Mouse (Mus musculus) kidney, postnatal 0 days (tissue): ENCODE data around the gene Epas1. TPM values are rescaled to one million over a fixed set of nuclear protein-coding genes. Genes with fewer than 3 reads are reported as not detected.

Experiments
- ATAC-seq: fragments of 200-750 bp; cut with Nextera tagmentation; replicated peaks from 2 replicates; pipeline ENCODE4 v1.8.0; 2017; ENCODE audit warnings: low read depth, moderate number of reproducible peaks, moderate TSS enrichment, moderate library complexity; ENCODE audit not compliant: low FRiP score
- DNase-seq: peaks from one replicate; pipeline ENCODE4 v3.0.0-alpha.2; 2016; ENCODE audit warnings: low spot score
- H3K27ac ChIP-seq: fragments of 300-500 bp; sonication (generic); 2 replicates; pipeline ENCODE4 v1.5.1; 2014; ENCODE audit warnings: mild to moderate bottlenecking
- H3K27me3 ChIP-seq: fragments of 300-500 bp; sonication (generic); 2 replicates; pipeline ENCODE4 v1.6.1; 2014; ENCODE audit warnings: low read length, mixed read lengths; ENCODE audit not compliant: insufficient read depth
- H3K36me3 ChIP-seq: fragments of 300-500 bp; sonication (generic); 2 replicates; pipeline ENCODE4 v1.6.1; 2014; ENCODE audit warnings: low read length, mixed read lengths; ENCODE audit not compliant: insufficient read depth
- H3K4me1 ChIP-seq: fragments of 300-500 bp; sonication (generic); replicated peaks from 2 replicates; pipeline ENCODE4 v1.6.1; 2014; ENCODE audit warnings: antibody characterized with exemption, low read length, mixed read lengths; ENCODE audit not compliant: insufficient read depth
- H3K4me2 ChIP-seq: fragments of 300-500 bp; sonication (generic); 2 replicates; pipeline ENCODE4 v1.6.1; 2014; ENCODE audit warnings: mild to moderate bottlenecking, low read length, moderate library complexity, mixed read lengths
- H3K4me3 ChIP-seq: fragments of 300-500 bp; sonication (generic); replicated peaks from 2 replicates; pipeline ENCODE4 v1.5.1; 2014; ENCODE audit warnings: low read depth, low read length
- H3K9ac ChIP-seq: fragments of 300-500 bp; sonication (generic); 2 replicates; pipeline ENCODE4 v1.6.1; 2014; ENCODE audit warnings: low read depth, low read length
- H3K9me3 ChIP-seq: fragments of 300-500 bp; sonication (generic); replicated peaks from 2 replicates; pipeline ENCODE4 v1.6.1; 2016; ENCODE audit warnings: low read length, inconsistent platforms, mixed read lengths
- CTCF ChIP-seq: IDR thresholded peaks from 2 replicates; pipeline ENCODE4 v1.5.1; 2016; ENCODE audit warnings: antibody characterized with exemption, low read depth, mild to moderate bottlenecking, moderate library complexity
- WGBS: fragments of 180-500 bp; shearing (Covaris S2); extraction: QIAGEN DNeasy Blood & Tissue Kit; methylation state at CpG from one replicate; pipeline ENCODE4 v1.1.7; 2014; 5-methylcytosine and 5-hydroxymethylcytosine counted together
- polyA plus RNA-seq: library from polyadenylated mRNA; unstranded; fragments of >200 nt; fragmentation: Nextera tagmentation; extraction: Ambion mirVana; gene quantifications from 2 replicates; pipeline ENCODE4 v1.2.1, GENCODE M21; 2015

Epas1 gene
- polyA plus RNA-seq, 1 experiment from 2014 or later: 14.3 TPM

DNA sequence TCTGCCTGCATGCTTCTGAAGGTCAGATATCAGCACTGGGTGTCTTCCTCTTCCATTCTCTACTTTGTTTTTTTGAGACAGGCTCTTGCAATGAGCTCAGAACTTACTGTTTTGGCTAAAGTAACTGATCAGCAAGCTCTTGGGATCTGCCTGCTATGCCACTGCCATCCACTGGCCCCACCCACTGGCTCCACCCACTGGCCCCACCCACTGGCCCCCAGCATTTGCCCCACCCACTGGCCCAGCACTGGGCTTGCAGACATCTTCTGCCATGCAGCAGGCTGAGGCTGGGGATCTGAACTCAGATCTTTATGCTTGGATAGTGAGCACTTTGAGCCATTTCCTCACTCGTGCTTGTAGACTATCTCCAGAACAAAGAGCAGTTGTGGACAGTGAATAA is 60.8 kb downstream of the Epas1 start:
- no peak overlapping the region for H3K9ac ChIP-seq
- no peak for TF ChIP-seq CTCF
- no peak overlapping the region for H3K4me2 ChIP-seq
- DNase-seq (no peak), ATAC-seq (no peak)
- H3K4me1 ChIP-seq: no peaks in the 10 kb centered on the region
- H3K27ac ChIP-seq: no peak overlapping the region
- no peaks in the 10 kb centered on the region for H3K9me3 ChIP-seq
- no peaks in the 10 kb centered on the region for H3K27me3 ChIP-seq
- WGBS: 16% methylated on average over 1 of the region's 1 CpGs
- 0 out of 2 replicates have a peak, but pooled peaks cover 7% of the 10 kb centered on the region for H3K36me3 ChIP-seq
- H3K4me3 ChIP-seq: no peak overlapping the region

- Histone ChIP-seq H3K36me3 (0 out of 2 replicates have a peak, but pooled peaks cover 3% of the 10 kb centered on the region), H3K27me3 (no peaks in the 10 kb centered on the region), H3K9me3 (no peaks in the 10 kb centered on the region), H3K4me2 (no peak overlapping the region), H3K27ac (no peak overlapping the region), H3K9ac (no peak overlapping the region), H3K4me1 (no peaks in the 10 kb centered on the region), H3K4me3 (no peak overlapping the region)
- no peak for TF ChIP-seq CTCF
- WGBS: 70% methylated on average over 24 of the region's 24 CpGs
- DNase-seq (no peak), ATAC-seq (no peak)
These were observed 61.7 kb downstream of the Epas1 start for GRCm38 (mm10) chr17:86815016-86815865.

- Histone ChIP-seq H3K27me3 (no peaks in the 10 kb centered on the region), H3K27ac (no peak overlapping the region), H3K4me2 (no peak overlapping the region), H3K4me3 (no peak overlapping the region), H3K9me3 (no peaks in the 10 kb centered on the region), H3K4me1 (no peaks in the 10 kb centered on the region), H3K36me3 (no peaks in the 10 kb centered on the region; the same call in 1 of the 2 replicates), H3K9ac (no peak overlapping the region)
- 88% methylated on average over 8 of the region's 8 CpGs for WGBS
- ATAC-seq: no peak
- no peak for TF ChIP-seq CTCF
- DNase-seq: no peak
These were observed 68.7 kb downstream of the Epas1 start for GRCm38 (mm10) chr17:86822017-86822737.

- DNase-seq: no peak
- Histone ChIP-seq H3K27ac (no peak overlapping the region), H3K9ac (no peak overlapping the region), H3K9me3 (no peaks in the 10 kb centered on the region), H3K4me2 (no peak overlapping the region), H3K36me3 (no peaks in the 10 kb centered on the region; the same call in 1 of the 2 replicates), H3K4me3 (no peak overlapping the region), H3K27me3 (no peaks in the 10 kb centered on the region), H3K4me1 (no peaks in the 10 kb centered on the region)
- WGBS: 87% methylated on average over 18 of the region's 18 CpGs
- no peak for ATAC-seq
- no peak for TF ChIP-seq CTCF
These were observed 71.1 kb downstream of the Epas1 start for GRCm38 (mm10) chr17:86824502-86825162.

GRCm38 (mm10) chr17:86825163-86825902 is 71.8 kb downstream of the Epas1 start:
- DNase-seq: no peak
- H3K9ac ChIP-seq: no peak overlapping the region
- H3K9me3 ChIP-seq: no peaks in the 10 kb centered on the region
- WGBS: 81% methylated on average over 9 of the region's 9 CpGs
- H3K4me2 ChIP-seq: no peak overlapping the region
- H3K4me3 ChIP-seq: no peak overlapping the region
- no peak overlapping the region for H3K27ac ChIP-seq
- no peak for ATAC-seq
- TF ChIP-seq CTCF: no peak
- H3K4me1 ChIP-seq: no peaks in the 10 kb centered on the region
- H3K27me3 ChIP-seq: no peaks in the 10 kb centered on the region
- no peaks in the 10 kb centered on the region; the same call in 1 of the 2 replicates for H3K36me3 ChIP-seq
